Mouse (Mus musculus): ENCODE measurements around the gene Pcgf2. TPM values are rescaled to one million over a fixed set of nuclear protein-coding genes. Genes with fewer than 3 reads are reported as not detected.

Gene Pcgf2
- polyA plus RNA-seq (2017; shearing (Covaris generic)), result 1 to 10 TPM; 2.3 to 2.8 TPM

GRCm38 (mm10) chr11:97700003-97700745 lies at the start of gene Pcgf2:
TSS of gene Pcgf2 (minus strand) at chr11:97700497.

GRCm38 (mm10) chr11:97744063-97744717 lies 43.9 kb upstream of the Pcgf2 start, which contains the start of gene Pip4k2b:
TSS of gene Pip4k2b (minus strand) at chr11:97744704.

GRCm38 (mm10) chr11:97703039-97703826 lies 2.9 kb upstream of the Pcgf2 start, which contains the start of gene Psmb3:
TSS of gene Psmb3 (plus strand) at chr11:97703399.

GRCm38 (mm10) chr11:97685613-97686321 lies 14.5 kb downstream of the Pcgf2 start, which contains the start of gene Cisd3:
TSS of gene Cisd3 (plus strand) at chr11:97685826.

GRCm38 (mm10) chr11:97662893-97663527 lies 37.3 kb downstream of the Pcgf2 start, which contains the start of gene Mllt6:
TSS of gene Mllt6 (plus strand) at chr11:97663414.

Other genes starting within 250 kb of the Pcgf2 start
- under 1 TPM in 1 of 2 experiments, not detected in 1; 0.53 TPM for gene 4933428G20Rik, start 200.2 kb downstream of the Pcgf2 start, polyA plus RNA-seq (2017; shearing (Covaris generic))
- under 1 TPM; 0.02 to 0.53 TPM for gene Srcin1, start 124.3 kb downstream of the Pcgf2 start, polyA plus RNA-seq (2017; shearing (Covaris generic))
- gene Epop, start 70.8 kb downstream of the Pcgf2 start, polyA plus RNA-seq (2017; shearing (Covaris generic)), result 10 to 100 TPM in 1 of 2 experiments, 1 to 10 TPM in 1; 6.1 to 11.7 TPM
- 10 to 100 TPM; 10.0 to 13.1 TPM for gene Mllt6, start 37.1 kb downstream of the Pcgf2 start, polyA plus RNA-seq (2017; shearing (Covaris generic))
- 10 to 100 TPM; 66.8 to 70.0 TPM for gene Cisd3, start 14.7 kb downstream of the Pcgf2 start, polyA plus RNA-seq (2017; shearing (Covaris generic))
- 100 to 1,000 TPM; 383 to 412 TPM for gene Psmb3, start 2.9 kb upstream of the Pcgf2 start, polyA plus RNA-seq (2017; shearing (Covaris generic))
- 1 to 10 TPM; 2.4 to 2.9 TPM for gene Pip4k2b, start 44.2 kb upstream of the Pcgf2 start, polyA plus RNA-seq (2017; shearing (Covaris generic))
- 10 to 100 TPM; 26.5 to 31.5 TPM for gene Cwc25, start 66.1 kb upstream of the Pcgf2 start, polyA plus RNA-seq (2017; shearing (Covaris generic))
- gene 1700001P01Rik, start 75.4 kb upstream of the Pcgf2 start, polyA plus RNA-seq (2017; shearing (Covaris generic)), result not detected
- 100 to 1,000 TPM; 323 to 371 TPM for gene Rpl23, start 81.9 kb upstream of the Pcgf2 start, polyA plus RNA-seq (2017; shearing (Covaris generic))
- gene Lasp1, start 98.5 kb upstream of the Pcgf2 start, polyA plus RNA-seq (2017; shearing (Covaris generic)), result 100 to 1,000 TPM; 175 to 203 TPM
- 1 to 10 TPM in 1 of 2 experiments, under 1 TPM in 1; 0.91 to 1.3 TPM for gene B230217C12Rik, start 140.3 kb upstream of the Pcgf2 start, polyA plus RNA-seq (2017; shearing (Covaris generic))
- gene Fbxo47, start 183.7 kb upstream of the Pcgf2 start, polyA plus RNA-seq (2017; shearing (Covaris generic)), result 1 to 10 TPM in 1 of 2 experiments, under 1 TPM in 1; 0.76 to 1.6 TPM

Measured in inflammation-experienced regulatory T-cells (primary cell).